Mouse (Mus musculus): Measurements from ENCODE around the gene Arfgap1. TPM values are rescaled to one million over a fixed set of nuclear protein-coding genes. Genes with fewer than 3 reads are reported as not detected.

Arfgap1 gene
- 68.7 and 77.1 TPM in 2 replicates for polyA plus RNA-seq (2012; rRNA removed)

DNA sequence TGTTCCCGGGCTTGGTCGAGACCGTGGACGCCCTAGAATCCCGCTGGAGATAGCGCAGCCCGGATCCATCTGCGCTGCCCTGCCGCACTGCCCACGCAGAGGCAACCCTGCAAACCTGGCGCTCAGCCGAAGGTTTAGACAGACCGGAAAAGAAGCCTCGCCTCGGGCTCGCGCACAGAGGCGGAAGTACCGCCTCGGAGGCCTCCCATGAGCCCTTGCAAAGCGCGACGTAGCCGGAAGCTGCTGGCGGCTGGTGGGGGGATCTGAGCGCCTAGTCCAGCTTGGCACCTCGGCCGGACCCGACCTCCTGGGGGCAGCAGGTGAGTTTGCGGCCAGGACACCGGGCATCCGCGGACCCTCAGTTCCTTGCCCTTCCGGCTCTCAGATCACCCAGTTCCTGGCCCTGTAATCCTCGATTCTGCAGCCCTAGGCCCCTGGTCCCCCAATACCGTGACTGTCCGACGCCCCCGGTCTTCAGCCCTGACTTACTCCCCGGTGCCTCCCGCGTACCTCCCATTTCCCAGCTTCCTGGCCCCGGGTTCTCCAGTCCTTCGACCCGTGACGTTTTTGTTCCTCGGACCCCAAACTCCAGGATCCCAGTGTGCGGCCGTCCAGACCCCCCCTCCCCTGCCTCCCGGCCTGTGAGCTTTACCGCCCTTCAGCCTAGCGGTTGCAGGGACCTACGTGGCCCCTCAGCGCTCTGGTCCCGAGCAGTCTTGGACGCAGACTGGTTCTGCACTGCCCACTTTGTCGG, at the start of gene Arfgap1:
Gene Arfgap1 (plus strand): TSS at position 216 of the 754 bp plus-strand sequence.
- DNase-seq (ENCODE audit: low spot score) = peak; percentile 86

DNA sequence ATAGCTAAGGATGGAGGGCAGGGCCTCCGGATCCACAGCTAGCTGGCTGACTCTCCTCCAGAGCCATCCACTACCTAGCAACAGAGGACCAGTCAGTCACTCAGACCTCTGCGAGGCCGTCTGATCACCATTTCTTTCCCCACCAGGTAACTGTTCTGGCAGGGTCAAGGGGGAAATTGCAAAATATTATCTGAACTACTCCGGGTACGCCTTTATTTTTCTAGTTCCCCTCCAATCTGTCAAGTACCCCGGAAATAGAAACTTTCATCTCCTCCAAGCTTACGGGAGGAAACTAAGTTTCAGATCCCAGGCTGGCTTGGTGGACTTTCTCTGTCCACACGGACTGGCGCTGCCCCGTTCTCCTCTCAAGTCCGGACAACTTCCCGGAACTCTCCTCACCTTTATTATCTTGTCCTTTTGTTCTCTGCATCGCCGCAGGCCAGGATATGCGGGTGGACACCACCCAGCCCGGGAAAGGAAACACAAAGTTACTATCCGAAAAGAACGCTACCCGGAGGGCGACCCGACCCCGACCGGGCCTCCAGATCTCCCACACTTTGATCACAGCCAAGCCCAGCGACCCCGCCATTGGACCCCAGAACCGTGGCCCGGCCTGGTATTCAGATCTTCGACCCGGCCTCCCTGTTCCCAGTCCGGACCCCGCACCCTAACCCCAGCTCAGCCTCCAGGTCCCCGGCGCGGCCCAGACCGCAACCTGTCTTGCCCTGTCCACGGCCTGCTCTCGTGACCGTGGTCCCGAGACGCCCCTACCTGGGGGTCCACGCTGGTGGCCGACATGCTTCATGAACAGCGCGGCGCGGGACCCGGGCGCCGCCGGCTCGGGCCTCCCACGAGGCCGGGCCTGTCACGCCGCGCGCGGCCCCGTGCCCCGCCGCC, 46.9 kb upstream of the Arfgap1 start:
- DNase-seq (ENCODE audit: low spot score) = peak; percentile 27

DNA sequence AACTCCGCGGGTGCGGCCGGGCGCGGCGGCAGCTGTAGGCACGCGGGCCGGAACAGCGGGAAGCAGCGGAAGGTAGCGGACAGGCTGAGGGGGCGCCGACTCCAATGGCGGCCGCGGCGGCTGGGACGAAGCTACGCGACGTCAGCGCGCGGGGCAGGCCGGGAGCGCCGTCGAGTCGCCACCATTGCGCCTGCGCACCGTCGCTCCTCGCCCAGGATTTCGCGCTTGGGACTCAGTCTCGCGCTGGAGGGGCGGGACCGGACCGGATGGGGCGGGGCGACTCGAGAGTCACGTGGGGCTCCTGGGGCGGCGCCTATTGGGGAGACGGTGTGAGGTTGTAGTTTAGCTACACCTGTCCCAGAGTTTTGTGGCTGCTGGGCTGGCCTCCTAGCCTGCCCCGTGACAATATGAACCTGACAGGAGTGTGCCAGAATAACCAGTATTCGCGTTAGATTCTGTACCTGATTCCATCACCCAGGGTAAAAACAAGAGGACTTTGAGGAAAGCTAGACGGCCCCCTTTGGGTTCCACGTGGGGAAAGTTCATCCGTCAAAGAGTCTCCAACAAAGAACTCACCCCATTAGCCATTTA, 46.1 kb upstream of the Arfgap1 start, which contains the start of gene Ythdf1:
Gene Ythdf1 (minus strand): TSS at position 140 of the 591 bp plus-strand sequence.
- DNase-seq (ENCODE audit: low spot score) = peak; percentile 90

DNA sequence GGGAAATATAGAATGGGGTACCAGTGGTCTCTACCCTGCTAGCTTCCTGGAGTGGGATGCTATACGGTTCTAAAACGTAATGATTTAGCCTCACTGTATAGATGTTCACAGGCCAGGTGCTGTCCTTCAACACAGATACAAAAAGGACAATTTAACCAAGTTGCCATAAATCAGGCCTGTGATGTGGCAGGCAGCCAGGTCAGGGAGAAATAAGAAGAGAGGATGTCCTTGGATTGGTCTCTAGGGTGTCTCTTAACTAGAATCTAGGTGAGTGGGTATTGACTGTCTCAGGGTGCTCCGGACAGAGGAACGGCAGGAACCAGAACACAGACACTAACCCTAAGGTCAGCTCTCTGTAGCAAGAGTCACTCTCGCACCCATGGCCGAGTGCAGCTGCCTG, 44.3 kb upstream of the Arfgap1 start:
- no peak for DNase-seq (ENCODE audit: low spot score)

DNA sequence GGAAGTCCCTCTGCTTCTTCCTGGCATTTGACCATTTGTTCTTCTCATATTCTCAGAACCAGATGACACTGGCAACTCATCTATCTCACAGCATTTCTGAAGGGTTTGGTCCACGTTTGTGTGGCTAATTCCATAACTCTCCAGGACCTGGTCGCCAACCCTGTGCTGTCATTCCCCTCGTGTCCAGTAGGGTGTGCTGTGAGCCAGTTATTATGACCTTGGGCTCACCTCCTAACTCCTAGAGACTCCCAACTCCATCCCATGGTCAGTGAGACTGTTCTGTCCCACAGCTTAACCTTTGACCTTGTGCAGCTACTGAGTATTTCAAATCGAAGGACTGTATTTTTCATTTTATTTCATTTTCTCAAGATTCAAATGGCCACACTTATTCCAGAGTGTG, 41.8 kb upstream of the Arfgap1 start:
- peak; percentile 57 for DNase-seq (ENCODE audit: low spot score)

DNA sequence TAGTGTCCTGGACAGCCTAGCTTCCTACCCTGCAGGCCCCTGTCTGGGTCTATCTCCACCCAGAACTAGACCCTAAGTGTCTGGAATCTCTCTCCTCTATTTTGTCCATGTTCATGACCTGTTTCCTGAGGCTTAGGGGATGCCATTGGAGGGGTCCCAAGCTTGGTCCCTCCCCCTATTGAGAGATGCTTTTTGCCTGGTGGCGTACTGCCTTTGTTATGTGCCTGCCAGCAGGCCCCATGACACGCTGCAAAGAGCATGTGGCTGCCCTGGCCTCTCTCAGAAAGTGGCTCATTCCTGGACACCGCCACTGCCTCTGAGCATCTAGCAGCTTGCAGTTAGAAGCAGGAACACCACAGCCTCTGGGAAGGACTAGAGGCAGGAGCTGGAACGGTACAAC, 38.3 kb upstream of the Arfgap1 start, which contains the start of gene Birc7:
Gene Birc7 (plus strand): TSS at position 301 of the 400 bp plus-strand sequence.
- no peak for DNase-seq (ENCODE audit: low spot score)

DNA sequence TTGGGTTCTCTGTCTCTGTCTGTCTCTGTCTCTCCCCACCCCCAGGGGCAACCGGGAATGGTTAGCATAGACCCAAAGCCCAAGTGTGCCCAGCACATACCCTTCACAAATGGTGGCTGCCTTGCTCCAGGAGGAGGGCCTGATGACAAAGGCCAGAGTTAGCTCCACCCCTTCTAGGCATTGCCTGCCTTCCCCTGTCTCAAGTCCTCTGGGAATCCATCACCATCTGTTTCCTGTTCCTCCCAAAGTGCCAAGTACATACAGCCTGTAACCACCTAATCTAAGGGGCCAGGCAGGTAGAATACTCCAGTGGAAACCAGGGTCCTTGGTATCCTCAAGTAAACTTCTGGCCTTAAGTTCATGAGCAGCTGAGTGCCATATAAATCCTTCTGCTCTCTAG, 34.6 kb upstream of the Arfgap1 start:
- no peak for DNase-seq (ENCODE audit: low spot score)

DNA sequence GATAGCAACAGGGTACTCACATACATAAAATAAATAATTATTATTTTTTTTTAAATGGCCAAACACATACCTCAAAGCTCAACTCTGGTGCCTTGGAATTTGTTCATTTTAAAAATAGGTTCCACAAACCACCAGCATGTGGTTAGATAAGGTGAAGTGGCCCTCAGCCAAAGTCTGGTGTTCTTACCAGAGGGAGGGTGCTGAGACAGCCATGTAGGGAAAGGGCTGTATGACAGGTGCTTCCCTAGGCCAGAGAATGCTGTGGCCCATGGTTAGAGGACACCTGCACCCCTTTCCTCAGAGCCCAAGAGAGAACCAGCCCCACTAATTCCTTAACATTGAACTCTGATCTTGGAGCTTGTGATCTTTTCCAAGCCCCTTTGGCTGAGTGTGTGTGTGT, 26.8 kb upstream of the Arfgap1 start:
- DNase-seq (ENCODE audit: low spot score) = no peak

DNA sequence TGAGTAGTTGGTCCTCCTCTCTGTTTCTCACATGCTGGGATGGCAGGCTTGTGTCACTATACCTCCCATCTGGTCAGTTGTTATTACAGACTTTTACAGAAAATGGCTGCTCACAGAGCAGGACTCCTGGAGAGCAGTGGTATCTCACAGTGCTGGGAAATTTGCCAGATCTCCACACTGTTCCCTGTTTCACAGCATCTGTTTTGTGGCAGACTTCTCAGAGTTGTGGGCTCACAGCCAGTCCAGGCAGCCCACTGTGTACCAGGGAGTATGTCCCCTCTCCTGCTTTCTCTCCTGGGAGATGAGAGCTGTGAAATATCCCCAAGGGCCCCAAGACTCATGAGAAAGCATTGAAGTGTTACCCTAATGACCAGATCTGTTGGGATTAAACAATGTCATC, 25.2 kb upstream of the Arfgap1 start:
- no peak for DNase-seq (ENCODE audit: low spot score)

DNA sequence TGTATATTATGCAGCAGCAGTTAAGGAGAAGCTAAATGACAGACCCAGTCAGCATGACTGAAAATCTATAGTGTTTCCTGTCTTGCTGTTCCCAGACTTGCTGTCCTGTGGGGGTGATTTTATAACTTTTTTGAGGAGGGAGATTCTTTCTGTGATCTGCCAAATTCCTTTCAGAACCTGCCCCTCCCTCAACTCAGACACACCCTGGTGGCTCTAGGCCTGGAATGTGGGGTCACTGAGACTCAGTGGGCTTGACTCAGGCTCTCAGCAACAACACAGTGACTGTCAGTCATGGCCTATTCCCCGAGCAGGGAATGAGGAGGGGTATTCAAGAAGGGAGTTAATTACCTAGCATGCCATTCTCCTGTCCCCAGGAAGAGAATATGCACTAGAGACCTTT, 17.1 kb upstream of the Arfgap1 start:
- no peak for DNase-seq (ENCODE audit: low spot score)

DNA sequence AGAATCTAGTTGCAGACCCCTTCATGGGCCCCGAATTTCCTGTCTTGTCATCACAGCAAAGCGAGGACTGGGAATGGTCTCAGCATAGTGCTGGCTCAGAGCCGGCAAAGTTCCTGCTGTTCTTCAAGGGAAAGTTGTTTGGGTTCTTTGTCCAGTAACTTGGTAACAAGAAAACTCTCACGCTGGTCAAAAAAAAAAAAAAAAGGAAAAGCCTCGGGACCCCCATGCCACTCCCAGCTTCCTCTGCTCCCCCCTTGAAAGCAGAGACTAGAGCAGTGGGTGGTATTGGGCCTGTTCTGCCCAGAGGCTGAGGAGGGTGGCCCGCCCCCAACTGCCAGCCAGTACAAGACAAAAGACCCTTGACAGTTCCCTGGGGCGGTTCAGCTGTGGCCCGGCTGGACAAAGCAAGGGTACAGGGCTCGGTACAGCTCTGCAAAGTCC, 14.3 kb upstream of the Arfgap1 start:
- no peak for DNase-seq (ENCODE audit: low spot score)

DNA sequence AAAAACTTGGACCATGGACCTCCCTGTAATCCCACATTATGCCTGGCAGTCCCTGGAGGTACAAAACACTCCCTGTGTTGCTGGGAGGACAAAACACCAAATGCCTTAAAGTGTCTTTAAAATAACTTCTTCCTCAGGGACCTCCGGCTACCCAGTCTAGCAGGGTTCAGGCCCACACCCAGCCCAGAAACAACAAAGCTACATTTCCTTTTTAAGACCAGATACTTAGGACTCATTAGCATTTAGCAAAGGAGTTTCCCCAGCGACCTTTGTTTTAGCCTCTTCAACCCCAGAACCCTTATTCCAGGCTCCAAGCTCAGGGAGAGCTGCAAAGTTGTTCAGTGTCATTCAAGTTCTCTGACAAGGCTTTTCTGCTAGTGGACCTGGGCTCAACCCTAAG, 13.4 kb upstream of the Arfgap1 start:
- DNase-seq (ENCODE audit: low spot score) = no peak

DNA sequence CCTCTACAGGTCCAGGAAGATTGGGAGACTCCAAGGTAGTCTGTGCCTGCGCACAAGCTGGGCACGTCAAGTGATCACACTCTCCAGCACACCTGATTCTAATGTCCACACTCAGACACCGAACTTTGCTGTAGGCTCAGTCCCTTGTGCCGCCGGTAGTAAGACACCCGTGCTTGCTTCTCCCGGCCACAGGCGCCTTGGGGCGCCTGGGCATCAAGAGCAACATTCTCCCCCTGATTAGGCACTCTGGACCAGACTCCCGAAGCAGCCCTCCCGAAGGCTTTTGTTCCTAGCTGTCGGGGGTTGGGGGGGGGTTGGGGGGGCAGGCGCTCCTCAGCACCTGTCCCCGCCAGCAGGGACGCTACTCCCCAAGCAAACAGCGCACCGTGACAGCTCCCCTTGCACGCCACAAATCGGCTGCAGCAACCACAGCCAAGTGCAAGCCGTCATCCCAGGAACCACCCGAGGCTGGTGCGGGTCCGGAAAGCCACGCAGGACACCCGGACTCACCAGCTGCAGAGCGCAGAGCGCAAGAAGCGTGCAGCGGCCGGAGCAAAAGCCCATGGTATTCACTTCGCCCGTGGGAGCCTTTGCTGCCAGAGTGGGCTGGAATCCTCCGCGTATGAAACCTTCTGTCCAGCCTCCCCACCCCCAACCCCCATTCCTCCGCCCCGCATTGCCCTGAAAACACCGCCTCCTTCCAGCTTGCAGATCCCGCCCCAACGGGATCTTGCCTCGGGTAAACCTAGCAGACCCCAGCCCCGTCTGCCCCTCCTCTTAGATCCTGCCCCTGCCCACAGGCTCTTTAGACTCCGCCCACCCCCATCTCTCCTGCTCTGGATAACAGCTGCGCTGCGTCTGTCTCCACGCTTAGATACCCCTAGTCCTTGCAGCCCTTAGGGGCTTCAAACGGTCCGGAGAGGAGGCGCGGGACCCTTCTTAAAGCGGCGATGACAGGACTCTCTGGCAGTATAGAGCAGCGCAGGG, 12.7 kb upstream of the Arfgap1 start, which contains the start of gene Nkain4:
Gene Nkain4 (minus strand): TSS at position 639 of the 987 bp plus-strand sequence.
- peak; percentile 24 for DNase-seq (ENCODE audit: low spot score)

DNA sequence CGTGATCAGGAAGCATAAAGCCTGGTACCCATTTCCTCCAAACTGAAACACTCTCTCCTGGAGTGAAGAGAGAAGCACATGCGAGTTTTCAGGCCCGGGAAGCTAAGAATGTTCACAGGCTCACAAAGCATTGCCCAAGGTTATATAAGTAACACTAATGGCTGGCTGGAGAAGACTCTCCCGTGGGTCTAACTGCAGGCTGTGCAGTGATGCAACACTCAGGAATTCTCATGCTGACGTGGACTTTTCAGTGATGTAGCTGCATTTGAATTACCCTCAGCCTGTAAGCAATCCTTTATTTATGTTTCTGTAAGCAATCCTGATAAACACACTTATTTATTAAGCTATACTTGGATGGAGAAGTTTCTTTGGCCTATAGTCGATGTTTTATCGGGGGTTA, 7.4 kb upstream of the Arfgap1 start:
- DNase-seq (ENCODE audit: low spot score) = no peak

DNA sequence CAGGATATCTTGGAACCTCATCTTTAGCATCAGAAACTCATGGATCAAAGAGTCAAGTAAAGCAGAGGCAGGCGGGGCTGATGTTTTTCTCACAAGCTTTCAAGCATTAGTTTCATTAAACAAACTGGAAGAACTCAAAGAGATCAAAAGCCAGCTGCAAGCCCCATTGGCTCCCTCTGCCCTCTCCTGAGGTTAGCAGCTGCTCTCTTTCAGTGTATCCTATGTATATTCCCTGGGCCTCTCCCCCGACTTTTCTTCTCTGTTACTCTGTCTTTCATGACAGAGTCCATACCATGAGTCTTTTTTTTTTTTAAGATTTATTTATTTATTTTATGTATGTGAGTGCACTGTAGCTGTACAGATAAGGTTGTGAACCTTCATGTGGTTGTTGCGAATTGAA, 6.8 kb upstream of the Arfgap1 start:
- DNase-seq (ENCODE audit: low spot score) = no peak

DNA sequence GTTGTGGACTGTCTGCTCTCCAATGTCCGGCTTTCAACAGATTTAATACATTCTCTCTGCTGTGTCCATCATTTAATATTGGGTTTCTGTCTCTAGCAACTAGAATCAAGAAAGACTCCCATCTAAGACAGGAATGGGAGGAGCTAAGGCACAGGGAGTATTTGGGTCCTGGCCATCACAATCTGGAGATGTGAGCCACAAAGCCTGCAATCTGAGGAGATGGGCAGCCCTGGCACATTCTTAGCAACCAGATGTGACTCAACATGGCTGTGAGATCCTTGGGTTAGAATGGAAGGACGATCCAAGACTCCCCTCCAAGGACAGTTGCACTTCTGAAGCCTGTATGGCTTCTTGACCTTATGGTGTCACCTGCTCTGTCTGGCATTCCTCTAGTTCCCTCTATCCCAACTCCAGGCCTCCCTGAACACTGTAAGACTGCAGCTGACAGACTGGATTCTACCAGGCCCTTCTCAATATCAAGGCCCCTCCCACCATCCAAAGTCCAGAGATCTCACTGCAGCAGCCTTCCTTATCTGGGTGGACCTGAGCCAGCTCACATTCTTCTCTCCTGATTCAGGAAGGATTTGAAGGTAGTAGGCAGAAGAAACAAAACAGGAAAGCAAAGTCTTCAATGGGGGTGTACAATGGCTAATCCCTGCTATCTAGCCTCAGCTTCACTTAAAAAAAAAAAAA, 4.3 kb upstream of the Arfgap1 start:
- no peak for DNase-seq (ENCODE audit: low spot score)

DNA sequence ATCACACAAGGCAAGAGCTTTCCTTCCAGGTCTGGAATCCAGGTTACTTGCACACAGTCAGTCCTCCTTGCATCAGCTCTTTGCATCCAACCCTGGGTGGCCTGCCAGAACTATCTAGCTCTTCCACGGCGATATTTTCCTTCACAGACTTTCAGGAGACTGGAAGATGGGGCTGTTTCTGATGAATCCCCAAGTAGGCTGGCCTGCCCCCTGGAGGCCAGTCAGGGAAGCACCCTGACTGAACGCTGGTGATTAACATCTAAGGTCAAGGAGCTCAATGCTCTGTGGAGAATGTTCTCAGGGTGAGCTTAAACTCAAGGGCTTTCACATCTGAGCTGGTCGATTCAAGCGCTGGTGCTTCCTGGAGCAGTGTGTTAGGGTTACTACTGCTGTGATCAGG, 3.1 kb upstream of the Arfgap1 start:
- DNase-seq (ENCODE audit: low spot score) = peak; percentile 55

DNA sequence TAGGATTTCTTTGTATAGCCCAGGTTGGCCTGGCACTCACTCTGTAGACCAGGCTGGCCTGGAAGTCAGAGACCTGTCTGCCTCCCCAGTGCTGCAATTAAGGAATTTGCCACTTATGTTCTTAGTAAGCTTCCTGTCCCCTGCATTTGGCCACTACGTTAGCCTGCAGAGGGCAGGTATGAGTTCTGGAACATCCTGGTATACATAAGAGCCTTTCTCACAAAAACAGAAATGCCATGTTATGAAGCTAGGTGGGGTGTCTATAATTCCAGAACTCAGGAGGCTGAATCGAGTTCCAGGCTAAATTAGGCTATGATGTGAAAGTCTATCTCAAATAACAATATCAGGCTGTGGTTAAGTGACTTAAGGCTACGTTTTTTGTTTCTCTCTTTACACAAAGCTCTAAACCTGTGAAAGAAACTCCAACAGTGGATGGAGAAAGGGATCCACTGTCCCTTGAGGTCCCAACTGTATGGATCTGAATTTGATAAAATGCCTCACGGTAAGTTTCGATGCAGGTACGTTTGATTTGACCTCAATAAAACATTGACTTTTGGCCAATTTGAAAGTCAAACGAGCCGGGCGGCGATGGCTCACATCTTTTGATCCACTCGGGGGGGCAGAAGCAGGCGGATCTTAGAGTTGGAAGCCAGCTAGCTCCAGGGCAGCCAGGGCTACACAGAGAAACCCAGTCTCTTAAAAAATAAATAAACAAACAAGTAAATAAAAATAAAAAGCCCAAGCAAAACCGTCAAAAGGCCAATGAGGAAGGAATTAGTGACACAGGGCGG, 738 bp upstream of the Arfgap1 start:
- DNase-seq (ENCODE audit: low spot score) = no peak

DNA sequence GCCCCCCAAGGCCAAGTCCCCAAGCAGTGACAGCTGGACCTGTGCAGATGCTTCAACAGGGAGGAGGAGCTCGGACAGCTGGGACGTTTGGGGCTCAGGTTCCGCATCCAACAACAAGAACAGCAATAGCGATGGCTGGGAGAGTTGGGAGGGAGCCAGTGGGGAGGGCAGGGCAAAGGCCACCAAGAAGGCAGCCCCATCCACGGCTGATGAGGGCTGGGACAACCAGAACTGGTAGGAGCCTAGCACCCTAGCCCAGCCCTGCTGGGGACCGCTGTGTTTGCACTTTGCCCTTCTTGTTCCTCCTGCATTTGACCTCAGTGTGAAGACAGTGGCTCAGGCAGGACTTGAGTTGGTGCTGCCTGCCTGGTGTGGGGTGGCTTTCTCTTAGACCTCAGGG, 14.1 kb downstream of the Arfgap1 start:
- no peak for DNase-seq (ENCODE audit: low spot score)

DNA sequence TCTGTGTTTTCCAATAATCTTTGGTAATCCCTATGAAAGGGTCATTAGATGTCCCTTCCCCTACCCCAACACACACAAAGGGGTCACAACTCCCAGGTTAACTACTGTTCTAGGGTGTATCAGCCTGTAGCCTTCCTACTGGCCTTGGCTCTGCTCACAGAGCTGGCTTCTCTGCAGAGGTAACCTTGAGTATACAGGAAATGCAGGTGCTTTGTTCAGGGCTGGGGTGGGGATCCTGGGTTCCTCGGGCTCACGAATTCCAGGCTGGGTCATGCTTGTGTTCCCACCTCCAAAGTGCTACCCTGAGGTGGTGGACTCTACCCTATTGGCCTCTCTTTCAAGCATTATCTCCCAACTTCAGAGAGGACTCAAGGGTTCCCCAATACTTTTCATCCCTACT, 18.6 kb downstream of the Arfgap1 start:
- no peak for DNase-seq (ENCODE audit: low spot score)
